Mouse (Mus musculus): ENCODE measurements around the gene Rab3il1. TPM values are rescaled to one million over a fixed set of nuclear protein-coding genes. Genes with fewer than 3 reads are reported as not detected.

Gene Rab3il1
- total RNA-seq, 2 experiments from 2014 or later, result 9.7 to 9.9 TPM

- intact Hi-C loops (cut with DNase I), result no loop called here
- DNase-seq, result peak; percentile 97
These were observed 19.2 kb upstream of the Rab3il1 start for GRCm38 (mm10) chr19:9982151-9982851.

DNA sequence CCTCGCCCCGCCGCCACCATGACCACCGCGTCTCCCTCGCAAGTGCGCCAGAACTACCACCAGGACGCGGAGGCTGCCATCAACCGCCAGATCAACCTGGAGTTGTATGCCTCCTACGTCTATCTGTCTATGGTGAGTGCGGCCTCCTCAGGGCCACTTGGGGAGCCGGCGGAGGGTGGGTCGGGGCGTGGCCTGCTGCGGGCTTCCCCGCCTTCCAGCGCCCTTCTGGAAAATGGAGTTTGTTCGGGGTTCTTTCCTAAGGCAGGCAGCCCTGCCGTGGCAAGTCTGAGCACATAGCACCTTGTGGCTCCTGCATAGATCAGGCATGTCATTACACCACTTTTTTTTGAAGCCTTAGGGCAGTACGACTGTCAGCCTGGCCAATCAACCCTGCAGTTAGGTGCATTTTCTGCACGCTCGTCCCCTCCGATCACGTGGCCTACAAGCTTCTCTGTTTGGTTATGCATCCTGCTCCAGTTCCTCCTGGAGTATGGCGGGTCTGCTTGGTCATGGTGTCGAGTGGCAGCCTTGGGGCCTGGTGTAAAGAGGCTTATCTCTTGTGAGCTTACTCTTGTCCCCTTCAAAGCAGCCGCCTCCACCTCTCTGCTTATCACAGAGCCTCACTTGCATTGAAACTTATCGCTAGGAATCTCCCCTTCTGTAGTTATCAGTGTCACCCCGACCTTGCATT is 18.5 kb upstream of the Rab3il1 start:
- intact Hi-C loops (cut with DNase I), result loop anchor here (1.0 kb wide), 1 partner anchor 62 kb away; no protein-coding TSS in a partner anchor
- DNase-seq, result peak; percentile 69 to 82

DNA sequence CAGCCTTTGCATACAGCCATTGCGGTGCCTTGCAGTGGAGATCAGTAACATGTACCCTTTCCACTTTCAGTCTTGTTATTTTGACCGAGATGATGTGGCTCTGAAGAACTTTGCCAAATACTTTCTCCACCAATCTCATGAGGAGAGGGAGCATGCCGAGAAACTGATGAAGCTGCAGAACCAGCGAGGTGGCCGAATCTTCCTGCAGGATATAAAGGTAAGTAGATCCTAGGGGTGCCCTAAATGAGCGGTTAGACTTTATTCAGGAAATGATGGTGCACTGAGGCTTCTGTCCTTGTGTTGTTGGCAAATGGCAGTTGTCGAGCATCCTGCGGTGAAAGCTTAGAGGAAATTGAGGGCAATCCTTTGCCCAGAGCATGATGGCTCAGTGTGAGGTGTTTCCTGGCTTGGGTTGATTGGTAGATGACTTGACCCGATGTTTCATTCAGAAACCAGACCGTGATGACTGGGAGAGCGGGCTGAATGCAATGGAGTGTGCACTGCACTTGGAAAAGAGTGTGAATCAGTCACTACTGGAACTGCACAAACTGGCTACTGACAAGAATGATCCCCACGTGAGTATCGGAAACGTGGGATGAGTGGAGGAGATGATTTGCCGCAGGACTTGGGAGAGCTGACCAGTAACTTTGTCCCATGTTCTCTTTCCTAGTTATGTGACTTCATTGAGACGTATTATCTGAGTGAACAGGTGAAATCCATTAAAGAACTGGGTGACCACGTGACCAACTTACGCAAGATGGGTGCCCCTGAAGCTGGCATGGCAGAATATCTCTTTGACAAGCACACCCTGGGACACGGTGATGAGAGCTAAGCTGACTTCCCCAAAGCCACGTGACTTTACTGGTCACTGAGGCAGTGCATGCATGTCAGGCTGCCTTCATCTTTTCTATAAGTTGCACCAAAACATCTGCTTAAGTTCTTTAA is 17.1 kb upstream of the Rab3il1 start:
- intact Hi-C loops (cut with DNase I), result loop anchor here (2.0 kb wide), 1 partner anchor 30 kb away; no protein-coding TSS in a partner anchor
- no peak for DNase-seq

DNA sequence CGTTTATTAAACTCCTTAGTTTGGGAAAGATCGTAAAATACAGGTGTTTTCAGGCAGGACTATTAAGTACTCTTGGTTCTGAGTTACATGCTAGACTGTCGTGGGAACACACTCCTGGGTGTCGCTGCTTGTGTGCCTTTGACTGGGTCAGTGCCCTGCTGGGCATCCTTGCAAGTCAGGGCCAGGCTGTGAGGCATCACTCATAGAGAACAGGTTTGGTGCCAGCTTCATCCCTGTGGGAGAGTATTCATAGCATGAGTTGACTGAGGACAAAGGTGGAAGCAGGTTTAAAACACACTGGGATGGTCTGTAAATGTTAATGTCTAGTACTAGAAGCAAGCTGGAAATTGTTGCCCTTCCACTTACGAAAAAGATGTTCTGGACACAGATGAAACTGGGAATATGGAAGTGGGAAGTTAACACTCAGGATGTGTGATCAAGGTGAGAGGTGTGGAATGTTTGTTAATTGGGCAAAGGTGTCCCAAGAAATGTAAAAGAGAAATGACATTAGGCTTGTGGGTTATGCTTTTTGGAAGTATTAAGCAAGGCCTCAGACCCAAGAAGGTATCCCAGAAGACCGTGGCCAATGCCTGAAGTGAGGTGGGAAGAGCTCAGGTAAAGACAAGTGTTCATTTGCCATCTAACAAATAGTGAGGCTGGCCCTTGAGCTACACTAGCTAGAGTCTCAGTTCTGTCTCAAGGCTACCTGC is 16.1 kb upstream of the Rab3il1 start:
- no peak for DNase-seq

GRCm38 (mm10) chr19:9985900-9986421 is 15.5 kb upstream of the Rab3il1 start:
- DNase-seq, result no peak
- intact Hi-C loops (cut with DNase I), result loop anchor here (2.0 kb wide), 1 partner anchor 31 kb away; no protein-coding TSS in a partner anchor

More for the DNA sequence above, 16.1 kb upstream of the Rab3il1 start:
- intact Hi-C loops (cut with DNase I), result loop anchor here (2.0 kb wide), 1 partner anchor 31 kb away; no protein-coding TSS in a partner anchor

DNA sequence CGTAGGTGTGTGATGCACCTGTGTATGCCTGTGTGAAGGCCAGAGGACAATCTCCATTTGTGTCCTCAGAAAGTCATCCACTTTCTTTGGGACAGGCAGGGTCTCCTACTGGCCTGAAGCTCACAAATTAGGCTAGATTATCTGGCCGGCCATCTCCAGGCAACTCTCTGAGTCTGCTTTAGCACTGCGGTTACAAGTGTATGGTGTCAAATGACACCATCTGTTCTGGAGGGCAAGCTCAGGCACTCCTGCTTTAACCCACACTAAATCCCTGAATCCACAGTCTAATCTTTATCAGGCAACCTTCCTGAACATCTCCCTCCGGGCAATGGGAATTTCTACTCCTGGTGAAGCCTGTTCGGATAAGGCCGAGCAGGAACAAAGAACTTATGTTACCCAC is 14.3 kb upstream of the Rab3il1 start:
- DNase-seq, result no peak
- intact Hi-C loops (cut with DNase I), result no loop called here

DNA sequence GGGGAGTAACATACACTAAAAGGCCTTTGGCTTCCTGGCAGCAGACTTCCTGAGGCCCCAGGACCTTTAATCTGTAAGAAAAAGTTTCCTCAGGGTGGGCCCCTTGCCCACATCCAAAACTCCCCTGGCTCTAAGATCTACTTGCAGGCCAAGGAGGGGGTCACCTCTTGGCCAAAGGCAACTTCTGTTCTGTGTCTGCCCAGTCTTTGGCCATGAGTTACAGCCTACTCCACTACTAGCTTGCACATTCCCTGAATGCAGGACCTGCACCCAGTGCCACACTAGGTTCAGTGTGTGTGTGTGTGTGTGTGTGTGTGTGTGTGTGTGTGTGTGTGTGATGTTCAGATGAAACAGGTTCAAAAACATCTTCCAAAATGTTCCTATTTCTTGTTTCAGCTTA is 13.9 kb upstream of the Rab3il1 start:
- intact Hi-C loops (cut with DNase I), result no loop called here
- no peak for DNase-seq

DNA sequence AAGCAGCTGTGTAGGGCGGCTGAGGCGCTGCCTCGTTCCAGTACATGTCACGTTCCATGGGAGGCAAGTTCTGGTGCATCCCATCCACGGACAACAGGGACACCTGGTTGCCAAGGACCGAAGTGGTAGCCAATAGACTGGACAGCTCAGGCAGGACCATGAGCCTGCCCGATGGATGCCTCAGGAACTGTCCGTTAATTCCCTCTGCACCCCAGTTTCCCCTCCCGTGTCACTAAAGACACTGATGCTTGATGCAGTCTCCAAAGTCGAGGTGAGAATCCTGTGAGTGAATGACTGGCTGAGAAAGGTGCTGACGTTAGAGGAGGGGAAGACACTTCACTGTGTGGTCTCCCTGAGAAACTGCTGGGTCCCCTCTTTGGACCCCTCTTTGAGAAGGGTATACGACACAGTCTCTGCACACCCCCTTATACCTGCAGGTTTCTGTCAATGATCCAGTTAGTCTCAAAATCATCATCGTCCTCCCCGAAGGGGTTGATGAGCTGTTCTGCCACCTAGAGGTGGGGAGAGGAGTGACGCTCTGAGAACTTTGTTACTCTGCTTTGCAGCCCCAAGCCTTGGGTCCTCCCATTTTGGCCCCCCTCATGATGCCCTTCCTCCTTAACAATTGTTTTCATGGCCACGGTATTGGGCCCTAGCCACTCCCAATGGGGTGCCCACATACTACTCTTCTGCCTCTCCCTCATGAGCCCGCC is 12.1 kb upstream of the Rab3il1 start:
- intact Hi-C loops (cut with DNase I), result loop anchor here (1.0 kb wide), 1 partner anchor 73 kb away; no protein-coding TSS in a partner anchor
- DNase-seq, result peak in 1 of 2 experiments; percentile 53

- no peak for DNase-seq
- intact Hi-C loops (cut with DNase I), result loop anchor here (1.0 kb wide), 1 partner anchor 74 kb away; no protein-coding TSS in a partner anchor
These were observed 11.6 kb upstream of the Rab3il1 start for GRCm38 (mm10) chr19:9989884-9990256.

DNA sequence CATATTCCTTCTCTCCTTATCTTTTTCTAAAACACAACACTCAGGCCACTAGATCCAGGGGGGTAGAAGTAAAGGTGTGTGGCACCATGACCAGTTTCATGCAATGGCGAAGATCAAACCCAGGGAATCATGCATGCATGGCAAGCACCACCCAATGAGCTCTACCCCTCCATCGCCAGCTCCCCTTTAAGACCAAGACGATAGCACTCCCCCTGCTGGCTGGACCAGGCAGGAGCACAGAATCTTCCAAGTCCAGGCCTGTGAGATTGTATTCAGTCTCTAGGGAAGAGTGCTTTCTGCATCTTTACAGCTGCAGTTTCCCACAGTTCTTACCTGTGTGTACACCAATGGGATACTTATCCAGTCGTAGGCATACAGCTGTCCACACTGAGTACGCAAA is 10.2 kb upstream of the Rab3il1 start:
- peak; percentile 84 to 89 for DNase-seq
- intact Hi-C loops (cut with DNase I), result loop anchor here (1.0 kb wide), 1 partner anchor 70 kb away; no protein-coding TSS in a partner anchor

- intact Hi-C loops (cut with DNase I), result no loop called here
- no peak for DNase-seq
These were observed 9.2 kb upstream of the Rab3il1 start for GRCm38 (mm10) chr19:9992011-9992958.

GRCm38 (mm10) chr19:9993036-9993656 is 8.3 kb upstream of the Rab3il1 start:
- peak; percentile 90 to 95 for DNase-seq
- intact Hi-C loops (cut with DNase I), result no loop called here

- intact Hi-C loops (cut with DNase I), result no loop called here
- DNase-seq, result no peak
These were observed 4.0 kb upstream of the Rab3il1 start for GRCm38 (mm10) chr19:9997204-9998062.

GRCm38 (mm10) chr19:9998063-9998416 is 3.4 kb upstream of the Rab3il1 start:
- intact Hi-C loops (cut with DNase I), result no loop called here
- DNase-seq, result no peak

- intact Hi-C loops (cut with DNase I), result no loop called here
- no peak for DNase-seq
These were observed 2.6 kb upstream of the Rab3il1 start for GRCm38 (mm10) chr19:9998736-9999486.

GRCm38 (mm10) chr19:10000330-10000729 is 1.1 kb upstream of the Rab3il1 start:
- intact Hi-C loops (cut with DNase I), result loop anchor here (1.0 to 5.0 kb wide), 3 partner anchors 34 to 198 kb away; partner anchors contain the start of gene Fads1
- peak in 1 of 2 experiments; percentile 56 for DNase-seq
